Mouse (Mus musculus) MEL (cell line): Measurements from ENCODE around the gene Fbxw7. TPM values are rescaled to one million over a fixed set of nuclear protein-coding genes. Genes with fewer than 3 reads are reported as not detected.

Experiments used
- DNase-seq: peaks from one replicate; pipeline ENCODE4 v3.0.0; 2011; ENCODE audit warnings: low read depth, low spot score
- H3K27ac ChIP-seq: 2 replicates; pipeline ENCODE4 v1.5.1; 2012; ENCODE audit warnings: low read depth, mild to moderate bottlenecking, control low read depth, low read length, moderate library complexity; ENCODE audit not compliant: control insufficient read depth
- H3K27me3 ChIP-seq, 2 experiments: fragments of 150-350 bp in 1 of 2; sonication (generic) in 1 of 2; 2 replicates each; pipeline ENCODE4 v1.6.1; 2012; ENCODE audit warnings: low read length in 2 of 2, mild to moderate bottlenecking in 2 of 2, improper control_type of control experiment in 1 of 2, moderate library complexity in 1 of 2; ENCODE audit not compliant: insufficient read depth in 2 of 2, control insufficient read depth in 1 of 2
- H3K36me3 ChIP-seq, 2 experiments: 2 replicates each; pipeline ENCODE4 v1.6.1; 2012 to 2014; ENCODE audit warnings: low read length in 2 of 2, improper control_type of control experiment in 1 of 2, inconsistent platforms in 1 of 2, mild to moderate bottlenecking in 1 of 2; ENCODE audit not compliant: insufficient read depth in 2 of 2, control insufficient read depth in 1 of 2
- H3K4me1 ChIP-seq, 2 experiments: fragments of 150-350 bp in 1 of 2; sonication (generic) in 1 of 2; 2 replicates each; pipeline ENCODE4 v1.6.1; 2012; ENCODE audit warnings: low read length in 2 of 2, improper control_type of control experiment in 1 of 2, mild to moderate bottlenecking in 1 of 2; ENCODE audit not compliant: insufficient read depth in 2 of 2, control insufficient read depth in 1 of 2
- H3K4me3 ChIP-seq, 2 experiments: fragments of 150-350 bp in 1 of 2; sonication (generic) in 1 of 2; 2 replicates each; pipeline ENCODE4 v1.5.1; 2012; ENCODE audit warnings: low read depth in 2 of 2, low read length in 2 of 2, mild to moderate bottlenecking in 2 of 2, moderate library complexity in 2 of 2, control low read depth in 1 of 2, improper control_type of control experiment in 1 of 2; ENCODE audit not compliant: control insufficient read depth in 1 of 2, insufficient read depth in 1 of 2
- H3K79me2 ChIP-seq: 2 replicates; pipeline ENCODE4 v1.6.1; 2012; ENCODE audit warnings: mild to moderate bottlenecking, low read length, moderate library complexity; ENCODE audit not compliant: control insufficient read depth, poor library complexity, insufficient read depth
- H3K9ac ChIP-seq: 2 replicates; pipeline ENCODE4 v1.6.1; 2012; ENCODE audit warnings: low read depth, mild to moderate bottlenecking, control low read depth, low read length, moderate library complexity; ENCODE audit not compliant: control insufficient read depth, poor library complexity, severe bottlenecking
- H3K9me3 ChIP-seq: fragments of 150-350 bp; sonication (generic); replicated peaks from 2 replicates; pipeline ENCODE4 v1.6.1; 2012; ENCODE audit warnings: mild to moderate bottlenecking, low read length, improper control_type of control experiment, moderate library complexity; ENCODE audit not compliant: insufficient read depth
- CHD2 ChIP-seq: IDR thresholded peaks from 2 replicates; pipeline ENCODE4 v1.6.1; 2011; ENCODE audit warnings: low read length, improper control_type of control experiment
- ELF1 ChIP-seq: IDR thresholded peaks from 2 replicates; pipeline ENCODE4 v1.6.1; 2014; ENCODE audit warnings: low read depth, mild to moderate bottlenecking, inconsistent platforms, low read length, improper control_type of control experiment, moderate library complexity
- EP300 ChIP-seq, 2 experiments: IDR thresholded peaks; 2 replicates each; pipeline ENCODE4 v1.6.1; 2011; ENCODE audit warnings: improper control_type of control experiment in 2 of 2, low read length in 2 of 2, low read depth in 1 of 2, mild to moderate bottlenecking in 1 of 2
- GABPA ChIP-seq: IDR thresholded peaks from 2 replicates; pipeline ENCODE4 v1.6.1; 2012; ENCODE audit warnings: low read depth, mild to moderate bottlenecking, inconsistent platforms, low read length, improper control_type of control experiment, moderate library complexity
- GATA1 ChIP-seq: IDR thresholded peaks from 2 replicates; pipeline ENCODE4 v1.6.1; 2011; ENCODE audit warnings: low read depth, low read length, improper control_type of control experiment
- JUND ChIP-seq: IDR thresholded peaks from 2 replicates; pipeline ENCODE4 v1.6.1; 2011; ENCODE audit warnings: low read depth, mild to moderate bottlenecking, improper control_type of control experiment, low read length
- MAX ChIP-seq: IDR thresholded peaks from 2 replicates; pipeline ENCODE4 v1.6.1; 2011; ENCODE audit warnings: low read length, improper control_type of control experiment
- MYB ChIP-seq: IDR thresholded peaks from 2 replicates; pipeline ENCODE4 v1.6.1; 2011; ENCODE audit warnings: mild to moderate bottlenecking, low read depth, low read length, improper control_type of control experiment
- NELFE ChIP-seq: IDR thresholded peaks from 2 replicates; pipeline ENCODE4 v1.6.1; 2011; ENCODE audit warnings: low read depth, low read length, improper control_type of control experiment
- POLR2AphosphoS2 ChIP-seq: IDR thresholded peaks from 2 replicates; pipeline ENCODE4 v1.6.1; 2011; ENCODE audit warnings: low read length, improper control_type of control experiment
- POLR2AphosphoS5 ChIP-seq: IDR thresholded peaks from 2 replicates; pipeline ENCODE4 v1.6.1; 2012; ENCODE audit warnings: low read depth, borderline replicate concordance, mild to moderate bottlenecking, inconsistent platforms, low read length, moderate library complexity, mixed read lengths
- RCOR1 ChIP-seq: IDR thresholded peaks from 2 replicates; pipeline ENCODE4 v1.6.1; 2012; ENCODE audit warnings: low read depth, mild to moderate bottlenecking, inconsistent platforms, low read length, improper control_type of control experiment
- TAL1 ChIP-seq: IDR thresholded peaks from 2 replicates; pipeline ENCODE4 v1.6.1; 2012; ENCODE audit warnings: mild to moderate bottlenecking, inconsistent platforms, low read length, moderate library complexity, mixed read lengths
- TBP ChIP-seq: IDR thresholded peaks from 2 replicates; pipeline ENCODE4 v1.8.0; 2011; ENCODE audit warnings: low read depth, low read length, improper control_type of control experiment
- TCF12 ChIP-seq: IDR thresholded peaks from 2 replicates; pipeline ENCODE4 v1.6.1; 2014; ENCODE audit warnings: low read depth, mild to moderate bottlenecking, inconsistent platforms, low read length, improper control_type of control experiment, moderate library complexity
- ZC3H11A ChIP-seq: IDR thresholded peaks from 2 replicates; pipeline ENCODE4 v1.6.1; 2012; ENCODE audit warnings: low read depth, mild to moderate bottlenecking, inconsistent platforms, low read length, improper control_type of control experiment
- ZKSCAN1 ChIP-seq: IDR thresholded peaks from 2 replicates; pipeline ENCODE4 v1.6.1; 2012; ENCODE audit warnings: low read depth, mild to moderate bottlenecking, inconsistent platforms, low read length, improper control_type of control experiment, moderate library complexity
- polyA plus RNA-seq, 2 experiments: library from polyadenylated mRNA; stranded (reverse) in 1 of 2; unstranded in 1 of 2; fragments of >175 nt in 1 of 2; fragments of >200 nt in 1 of 2; gene quantifications; 2 replicates each; pipeline versions ENCODE4 v1.2.1 to v1.2.4; 2012; ENCODE audit warnings: low replicate concordance in 2 of 2, low read depth in 1 of 2; ENCODE audit not compliant: insufficient read length in 2 of 2, insufficient read depth in 1 of 2, missing spikeins in 1 of 2
- total RNA-seq: library from RNA; depleted of rRNA; stranded (reverse); fragments of 300-350 nt; gene quantifications from 2 replicates; pipeline ENCODE4 v1.2.3, GENCODE M21; 2012

Fbxw7 gene
- total and polyA plus RNA-seq, 3 experiments, result 11.8 to 14.5 TPM; not detected in 1

- TF ChIP-seq TAL1 (peak; percentile 29), ZC3H11A (no peak), GATA1 (0 out of 2 replicates have a peak, but pooled peaks have one; percentile 14), EP300 (IDR thresholded peaks at IDR 0.05; ENCODE audit: low read depth in 1 of 2, low read length in 2 of 2) (0 out of 4 replicates have a peak, but pooled peaks of 1 of the 2 experiments have one; percentile 11), ELF1 (no peak), GABPA (no peak)
- no peaks in the 10 kb centered on the region for H3K27me3 ChIP-seq
- H3K27ac ChIP-seq, result no peak overlapping the region
- H3K9ac ChIP-seq, result no peak overlapping the region; the same call in 1 of the 2 replicates
- peaks cover 42% of the 10 kb centered on the region for H3K79me2 ChIP-seq
- H3K4me3 ChIP-seq, result no peak overlapping the region
- H3K4me1 ChIP-seq, result peaks cover 13 to 17% of the 10 kb centered on the region in 2 experiments
- H3K36me3 ChIP-seq, result peaks cover 4 to 47% of the 10 kb centered on the region in 2 experiments; a peak in 3 of 4 replicates
- no peak for DNase-seq
- H3K9me3 ChIP-seq, result no peaks in the 10 kb centered on the region
Observed at GRCm38 (mm10) chr3:84816951-84817350, 1.9 kb downstream of the Fbxw7 start.

- H3K9ac ChIP-seq, result no peak overlapping the region
- peaks cover 36% of the 10 kb centered on the region for H3K79me2 ChIP-seq
- no peaks in the 10 kb centered on the region for H3K27me3 ChIP-seq
- H3K36me3 ChIP-seq, result peaks cover 5 to 52% of the 10 kb centered on the region in 2 experiments; a peak in 3 of 4 replicates
- H3K4me3 ChIP-seq, result no peak overlapping the region
- TF ChIP-seq TBP (no peak), EP300 (IDR thresholded peaks at IDR 0.05; ENCODE audit: low read depth in 1 of 2, low read length in 2 of 2) (no peak), TCF12 (no peak), CHD2 (no peak), ZKSCAN1 (no peak), MYB (no peak), JUND (no peak), POLR2AphosphoS5 (no peak), NELFE (no peak), MAX (no peak)
- DNase-seq, result no peak
- peaks cover 16 to 17% of the 10 kb centered on the region in 2 experiments for H3K4me1 ChIP-seq
- no peaks in the 10 kb centered on the region for H3K9me3 ChIP-seq
- H3K27ac ChIP-seq, result no peak overlapping the region
Observed at GRCm38 (mm10) chr3:84820654-84821201, 5.7 kb downstream of the Fbxw7 start.

DNA sequence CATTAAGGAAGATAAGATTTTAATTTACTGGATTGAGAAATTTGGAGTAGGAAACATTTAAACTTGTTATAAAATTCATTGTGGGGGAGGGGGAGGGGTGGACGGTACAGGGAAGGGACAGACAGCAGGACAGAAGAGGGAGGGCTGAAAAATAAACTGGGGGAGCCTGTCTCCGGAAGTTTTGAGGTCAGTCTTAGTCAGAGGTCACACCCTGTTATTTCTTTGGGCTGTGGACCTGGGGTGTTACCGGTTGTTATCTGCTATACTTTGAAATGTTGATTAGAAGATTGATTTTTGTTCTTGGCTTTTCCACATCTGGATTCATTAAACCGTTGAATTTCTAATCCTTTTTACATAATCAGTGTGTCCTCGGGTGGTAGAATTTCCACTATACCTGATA is 10.9 kb downstream of the Fbxw7 start:
- peaks cover 13 to 29% of the 10 kb centered on the region in 2 experiments for H3K4me1 ChIP-seq
- H3K9ac ChIP-seq, result no peak overlapping the region
- peaks cover 4 to 50% of the 10 kb centered on the region in 2 experiments; a peak in 3 of 4 replicates for H3K36me3 ChIP-seq
- H3K9me3 ChIP-seq, result no peaks in the 10 kb centered on the region
- no peak overlapping the region for H3K27ac ChIP-seq
- TF ChIP-seq EP300 (IDR thresholded peaks at IDR 0.05; ENCODE audit: low read depth in 1 of 2, low read length in 2 of 2), result peak in 1 of 2 experiments; percentile 54; a peak in 2 of 4 replicates
- TF ChIP-seq RCOR1, result peak; percentile 25; the same call in 1 of the 2 replicates
- no peak for TF ChIP-seq POLR2AphosphoS2
- DNase-seq, result no peak
- no peak overlapping the region for H3K4me3 ChIP-seq
- H3K79me2 ChIP-seq, result peaks cover 37% of the 10 kb centered on the region
- no peaks in the 10 kb centered on the region for H3K27me3 ChIP-seq
